Mouse (Mus musculus): ENCODE measurements around the gene Irak3.
"Not testable (repeated sequence)": the region's sequence is repeated elsewhere in the genome, so short reads cannot be mapped to it uniquely, and the experiment has no call there.

The Irak3 gene

GRCm38 (mm10) chr10:120163490-120163889 is 38.4 kb downstream of the Irak3 start:
- DNase-seq (ENCODE audit: extremely low spot score): no peak

- DNase-seq (ENCODE audit: extremely low spot score): no peak
These were observed 39.1 kb downstream of the Irak3 start for GRCm38 (mm10) chr10:120162840-120163239.

- no peak for DNase-seq (ENCODE audit: extremely low spot score)
These were observed 41.4 kb downstream of the Irak3 start for GRCm38 (mm10) chr10:120160533-120160932.

- DNase-seq (ENCODE audit: extremely low spot score): no peak
These were observed 48.0 kb downstream of the Irak3 start for GRCm38 (mm10) chr10:120153911-120154310.

- no peak for DNase-seq (ENCODE audit: extremely low spot score)
These were observed 50.3 kb downstream of the Irak3 start for GRCm38 (mm10) chr10:120151672-120152071.

- no peak for DNase-seq (ENCODE audit: extremely low spot score)
These were observed 60.9 kb downstream of the Irak3 start for GRCm38 (mm10) chr10:120140916-120141516.

- DNase-seq (ENCODE audit: extremely low spot score): no peak
These were observed 61.7 kb downstream of the Irak3 start for GRCm38 (mm10) chr10:120140193-120140592.

GRCm38 (mm10) chr10:120136020-120136562 is 65.8 kb downstream of the Irak3 start:
- no peak for DNase-seq (ENCODE audit: extremely low spot score)

- DNase-seq (ENCODE audit: extremely low spot score): no peak
These were observed 68.2 kb downstream of the Irak3 start for GRCm38 (mm10) chr10:120133697-120134096.

GRCm38 (mm10) chr10:120130621-120131020 is 71.3 kb downstream of the Irak3 start:
- peak; percentile 32 for DNase-seq (ENCODE audit: extremely low spot score)

- DNase-seq (ENCODE audit: extremely low spot score): no peak
These were observed 73.2 kb downstream of the Irak3 start for GRCm38 (mm10) chr10:120128601-120129277.

GRCm38 (mm10) chr10:120125465-120125857 is 76.5 kb downstream of the Irak3 start:
- no peak for DNase-seq (ENCODE audit: extremely low spot score)

- DNase-seq (ENCODE audit: extremely low spot score): peak; percentile 76
These were observed 77.0 kb downstream of the Irak3 start for GRCm38 (mm10) chr10:120124801-120125464.

GRCm38 (mm10) chr10:120123721-120124120 is 78.2 kb downstream of the Irak3 start:
- no peak for DNase-seq (ENCODE audit: extremely low spot score)

GRCm38 (mm10) chr10:120115249-120115648 is 86.7 kb downstream of the Irak3 start:
- no peak for DNase-seq (ENCODE audit: extremely low spot score)

- no peak for DNase-seq (ENCODE audit: extremely low spot score)
These were observed 87.4 kb downstream of the Irak3 start for GRCm38 (mm10) chr10:120114493-120114892.

GRCm38 (mm10) chr10:120113980-120114379 is 88.0 kb downstream of the Irak3 start:
- no peak for DNase-seq (ENCODE audit: extremely low spot score)

GRCm38 (mm10) chr10:120113482-120113881 is 88.4 kb downstream of the Irak3 start:
- not testable (repeated sequence) for DNase-seq (ENCODE audit: extremely low spot score)

- DNase-seq (ENCODE audit: extremely low spot score): peak; percentile 98
These were observed 89.2 kb downstream of the Irak3 start, which contains the start of gene Helb for GRCm38 (mm10) chr10:120112507-120113396. Helb (minus strand) TSS chr10:120112987.

GRCm38 (mm10) chr10:120111691-120112319 is 90.1 kb downstream of the Irak3 start:
- DNase-seq (ENCODE audit: extremely low spot score): no peak

GRCm38 (mm10) chr10:120100806-120101205 is 101.1 kb downstream of the Irak3 start:
- DNase-seq (ENCODE audit: extremely low spot score): no peak

All from embryo, embryonic 9.5 days (tissue).